Mouse (Mus musculus): ENCODE data around the gene Cdc42ep1. TPM values are rescaled to one million over a fixed set of nuclear protein-coding genes. Genes with fewer than 3 reads are reported as not detected.

Gene Cdc42ep1
- total and polyA plus RNA-seq, 3 experiments = 0.04 to 1.7 TPM; not detected in 1

DNA sequence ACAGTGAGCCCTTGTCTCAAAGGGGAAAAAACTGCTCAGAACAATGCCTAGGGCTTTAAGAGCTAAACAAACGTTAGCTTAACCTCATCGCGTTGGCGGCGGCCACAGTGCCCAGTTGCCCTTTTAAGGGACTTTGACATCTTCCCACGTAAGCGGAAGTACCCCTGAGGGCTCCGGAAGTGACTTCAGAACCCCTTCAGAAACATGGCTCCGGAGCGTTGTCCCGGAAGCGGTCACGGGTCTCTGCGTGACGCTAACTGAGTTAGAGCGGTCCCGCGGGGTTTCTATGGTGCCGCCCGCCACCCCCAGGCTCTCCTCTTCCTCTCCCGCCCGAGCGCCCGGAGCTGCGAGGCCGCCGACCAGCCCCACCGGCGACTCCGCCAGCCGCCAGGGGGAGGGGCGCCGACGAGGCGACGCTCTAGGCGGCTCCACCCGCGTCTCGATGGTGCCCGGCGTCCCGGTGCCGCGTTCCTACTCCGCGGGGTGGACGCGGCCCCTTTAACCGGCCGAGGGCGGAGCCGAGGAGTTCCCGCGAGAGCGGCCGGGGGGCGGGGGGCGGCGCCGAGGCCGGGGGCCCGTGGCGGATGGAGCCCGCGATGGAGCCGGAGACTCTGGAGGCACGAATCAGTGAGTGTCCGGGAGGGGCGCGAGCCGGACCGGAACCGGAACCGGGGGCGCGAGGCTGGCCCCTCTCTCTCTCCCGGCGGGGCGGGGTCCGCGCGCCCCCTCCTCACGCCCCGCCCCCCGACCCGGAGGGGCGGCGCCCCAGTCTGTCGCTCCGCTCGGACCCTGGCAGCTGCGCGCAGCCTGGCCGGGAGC, 34.8 kb downstream of the Cdc42ep1 start, which contains the start of gene Gga1 (continued):
- no peak for TF ChIP-seq USF2 (IDR thresholded peaks at IDR 0.05; ENCODE audit: borderline replicate concordance in 1 of 2, insufficient read depth in 1 of 2, low read depth in 1 of 2, low read length in 2 of 2)
- peak; percentile 85 for TF ChIP-seq TBP (IDR thresholded peaks at IDR 0.05; ENCODE audit: low read depth, low read length)
- no peak for TF ChIP-seq BHLHE40 (IDR thresholded peaks at IDR 0.05; ENCODE audit: borderline replicate concordance, low read depth, low read length)
- peak; percentile 94 for TF ChIP-seq CHD2 (IDR thresholded peaks at IDR 0.05; ENCODE audit: low read length)

DNA sequence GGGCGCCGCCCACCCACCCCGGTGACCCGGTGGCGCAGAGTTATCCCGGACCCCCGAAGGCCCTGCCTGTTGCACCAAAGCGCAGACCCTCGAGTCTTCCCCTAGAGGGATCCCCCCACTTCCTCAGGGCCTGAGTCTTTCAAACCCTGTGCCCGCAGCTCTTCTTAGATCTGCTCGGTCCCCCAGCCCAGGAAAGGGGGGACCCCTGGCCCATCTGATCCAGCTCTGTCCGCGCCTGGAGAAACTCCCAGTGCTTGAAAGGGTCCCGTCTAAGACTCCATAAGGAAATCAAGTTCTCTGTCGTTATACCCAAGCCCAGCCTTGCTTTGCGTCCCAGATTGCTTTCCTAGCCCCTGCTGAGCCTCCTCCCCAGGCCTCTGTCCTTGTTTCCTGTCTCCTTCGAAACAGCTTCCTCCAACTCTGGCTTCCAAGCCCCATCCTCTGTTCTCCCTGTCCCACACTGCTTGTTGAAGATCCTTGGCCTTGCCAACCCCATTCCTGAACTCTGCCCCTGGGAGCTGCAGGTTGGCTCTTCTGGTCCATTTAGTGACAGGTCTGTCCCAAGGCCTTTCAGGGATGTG, 35.5 kb downstream of the Cdc42ep1 start:
- Histone ChIP-seq H3K4me3 (ENCODE audit: control insufficient read depth in 1 of 2, insufficient read depth in 1 of 2, low read depth in 2 of 2, low read length in 2 of 2) (peak overlapping the region; percentile 62 to 70), H3K27me3 (ENCODE audit: control insufficient read depth in 1 of 2, insufficient read depth in 2 of 2, low read length in 2 of 2) (no peaks in the 10 kb centered on the region), H3K79me2 (ENCODE audit: control insufficient read depth, insufficient read depth, low read length, poor library complexity) (peaks cover 9% of the 10 kb centered on the region), H3K27ac (ENCODE audit: control insufficient read depth, low read depth, low read length) (peak overlapping the region; percentile 41), H3K9me3 (replicated peaks; ENCODE audit: insufficient read depth, low read length) (no peaks in the 10 kb centered on the region), H3K9ac (ENCODE audit: control insufficient read depth, low read depth, low read length, poor library complexity, severe bottlenecking) (peak overlapping the region; percentile 92), H3K36me3 (ENCODE audit: control insufficient read depth in 1 of 2, insufficient read depth in 2 of 2, low read length in 2 of 2) (peaks cover 0 to 8% of the 10 kb centered on the region in 2 experiments; a peak in 2 of 4 replicates), H3K4me1 (ENCODE audit: control insufficient read depth in 1 of 2, insufficient read depth in 2 of 2, low read length in 2 of 2) (peaks cover 0 to 6% of the 10 kb centered on the region in 2 experiments; a peak in 2 of 4 replicates)
- DNase-seq (ENCODE audit: low read depth, low spot score) = peak; percentile 49
- no peak for TF ChIP-seq POLR2AphosphoS5 (IDR thresholded peaks at IDR 0.05; ENCODE audit: borderline replicate concordance, low read depth, low read length)
- no peak for TF ChIP-seq NRF1 (IDR thresholded peaks at IDR 0.05; ENCODE audit: insufficient read depth, low read depth, low read length, poor library complexity, severe bottlenecking)
- TF ChIP-seq BHLHE40 (IDR thresholded peaks at IDR 0.05; ENCODE audit: borderline replicate concordance, low read depth, low read length) = no peak
- TF ChIP-seq CTCF (IDR thresholded peaks at IDR 0.05 in 2 of 3, conservative IDR thresholded peaks at IDR 0.05 in 1 of 3; ENCODE audit: control insufficient read depth in 1 of 3, insufficient read depth in 1 of 3, low read depth in 2 of 3, low read length in 3 of 3, poor library complexity in 1 of 3, severe bottlenecking in 1 of 3) = no peak
- TF ChIP-seq ETS1 (IDR thresholded peaks at IDR 0.05; ENCODE audit: low read depth, low read length) = no peak
- no peak for TF ChIP-seq TCF12 (IDR thresholded peaks at IDR 0.05; ENCODE audit: low read depth, low read length)
- no peak for TF ChIP-seq TAL1 (IDR thresholded peaks at IDR 0.05; ENCODE audit: low read length)
- no peak for TF ChIP-seq ZMIZ1 (IDR thresholded peaks at IDR 0.05; ENCODE audit: low read depth, low read length)
- no peak for TF ChIP-seq EP300 (IDR thresholded peaks at IDR 0.05; ENCODE audit: low read depth in 1 of 2, low read length in 2 of 2)
- TF ChIP-seq E2F4 (IDR thresholded peaks at IDR 0.05; ENCODE audit: borderline replicate concordance, low read depth, low read length) = no peak
- no peak for TF ChIP-seq MAX (IDR thresholded peaks at IDR 0.05; ENCODE audit: low read length)
- no peak for TF ChIP-seq NELFE (IDR thresholded peaks at IDR 0.05; ENCODE audit: low read depth, low read length)
- TF ChIP-seq ZNF384 (IDR thresholded peaks at IDR 0.05; ENCODE audit: low read depth, low read length) = no peak

Measured in MEL (cell line).